Mouse (Mus musculus) cerebellum, adult (tissue): ENCODE measurements around the gene Pmfbp1.

Experiments
- ATAC-seq: cut with Nextera tagmentation; 2 replicates; pipeline ENCODE4 v1.9.2; 2017; ENCODE audit warnings: mild to moderate bottlenecking, moderate library complexity, mixed read lengths; ENCODE audit not compliant: insufficient number of reproducible peaks, low FRiP score, low TSS enrichment

The Pmfbp1 gene

DNA sequence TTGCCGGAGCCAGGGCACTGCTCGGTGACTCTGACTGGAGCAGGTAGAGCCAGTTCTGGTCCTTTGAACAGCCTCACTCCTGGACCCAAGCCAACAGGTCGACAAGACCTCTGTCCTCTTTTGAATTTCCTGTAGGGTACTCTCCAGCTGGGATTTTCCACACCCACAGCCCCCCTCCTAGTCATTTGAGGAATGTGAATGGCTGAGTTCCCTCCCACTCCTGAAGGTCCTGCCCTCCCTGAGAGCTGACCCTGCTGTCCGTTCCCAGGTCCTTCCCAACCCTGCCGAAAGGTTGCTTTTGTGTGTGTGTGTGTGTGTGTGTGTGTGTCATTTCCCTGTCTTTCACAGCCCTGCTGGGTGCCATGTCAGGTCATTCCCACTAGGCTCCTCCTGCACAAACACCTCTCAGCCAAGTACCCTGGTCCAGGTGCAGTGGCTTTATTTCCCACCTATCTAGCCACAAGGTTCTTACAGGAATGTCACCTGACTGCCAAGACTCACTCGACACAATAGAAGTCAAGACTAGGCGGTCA lies 93.2 kb downstream of the Pmfbp1 start:
- no peak for ATAC-seq

DNA sequence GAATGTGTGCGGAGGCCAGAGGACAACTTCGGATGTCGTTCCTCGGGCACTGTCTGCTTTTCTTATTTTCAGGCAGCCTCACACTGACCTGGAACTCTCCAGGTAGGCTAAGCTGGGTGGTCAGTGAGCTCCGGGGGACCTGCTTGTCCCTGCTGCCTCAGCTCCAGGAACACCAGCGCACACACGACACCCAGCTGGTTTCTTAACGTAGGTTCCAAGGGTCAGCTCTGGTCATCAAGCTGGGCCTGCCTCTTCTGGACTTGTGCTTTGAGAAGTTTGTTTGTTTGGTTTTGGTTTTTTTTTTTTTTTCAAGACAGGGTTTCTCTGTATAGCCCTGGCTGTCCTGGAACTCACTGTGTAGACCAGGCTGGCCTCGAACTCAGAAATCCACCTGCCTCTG lies 97.1 kb downstream of the Pmfbp1 start:
- no peak for ATAC-seq

DNA sequence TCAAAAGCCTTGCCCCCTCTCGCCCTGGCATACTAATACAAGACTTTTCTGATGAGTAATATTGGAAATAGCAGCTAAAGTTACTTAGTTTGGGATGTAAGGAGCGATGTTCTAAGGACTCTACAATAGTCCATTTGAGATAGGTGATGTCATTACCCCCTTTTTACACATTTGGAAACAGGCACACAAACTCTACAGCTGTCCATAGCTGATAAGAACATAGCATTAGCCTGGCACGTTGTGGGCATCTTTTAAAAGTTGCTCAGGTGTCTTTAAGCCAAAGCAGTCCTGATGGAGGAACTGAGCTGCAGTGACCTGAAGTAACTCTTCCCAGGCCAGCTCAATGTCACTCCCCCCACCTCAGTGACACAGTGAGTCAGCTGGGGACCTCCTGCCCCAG lies 97.5 kb downstream of the Pmfbp1 start:
- ATAC-seq: no peak

DNA sequence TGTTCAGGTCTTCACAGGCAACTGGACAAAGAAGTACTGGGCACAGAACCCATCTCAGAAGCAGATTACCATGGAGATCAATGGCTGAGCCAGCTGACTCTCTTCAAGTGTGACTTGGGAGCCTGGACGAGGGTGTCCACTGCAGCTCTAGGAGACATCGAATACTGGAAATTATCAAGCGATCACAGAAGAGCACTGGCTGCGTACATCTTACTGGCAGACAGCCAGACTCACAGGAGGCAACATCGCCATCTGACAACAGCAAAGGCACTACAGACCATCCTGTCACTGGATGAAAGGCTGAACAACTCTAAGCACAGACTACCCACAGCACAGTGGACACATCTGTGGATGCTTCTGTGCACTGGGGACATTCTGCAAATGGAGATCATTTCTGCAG lies 98.3 kb downstream of the Pmfbp1 start:
- ATAC-seq: no peak
